Mouse (Mus musculus) E14TG2a.4 (cell line): ENCODE measurements at regions not wholly inside any gene's neighbourhood (a gene's known extent, or its start where the extent isn't known, plus 50 kb on each side); places are given as distances from the start of the nearest gene placed in this dataset.

ENCODE experiments used
- CTCF ChIP-seq: conservative IDR thresholded peaks from 2 replicates; pipeline ENCODE4 v1.5.1; 2014; ENCODE audit warnings: low read length
- POU5F1 ChIP-seq: IDR thresholded peaks from 2 replicates; pipeline ENCODE4 v1.6.1; 2014; ENCODE audit warnings: low read length, borderline replicate concordance

GRCm38 (mm10) chr3:35235772-35236171 lies 518.1 kb upstream of the Atp11b start:
- TF ChIP-seq CTCF (no peak), POU5F1 (no peak)
